Mouse (Mus musculus) spleen, adult 2 months (tissue): ENCODE measurements around the gene Pgm2.

ENCODE experiments used
- CTCF ChIP-seq: fragments of 200-500 bp; IDR thresholded peaks from 2 replicates; pipeline ENCODE4 v1.5.1; 2011; ENCODE audit warnings: mild to moderate bottlenecking, inconsistent platforms; ENCODE audit not compliant: insufficient read depth, insufficient read length, insufficient replicate concordance; ENCODE audit errors: extremely low read depth
- POLR2A ChIP-seq: fragments of 200-500 bp; IDR thresholded peaks from 2 replicates; pipeline ENCODE4 v1.6.1; 2011; ENCODE audit warnings: low read depth, low read length, inconsistent platforms

- peak; percentile 52; the same call in 1 of the 2 replicates for TF ChIP-seq CTCF
- no peak for TF ChIP-seq POLR2A
Observed at GRCm38 (mm10) chr5:64136325-64136724, 43.6 kb downstream of the Pgm2 start.
